Mouse (Mus musculus): ENCODE results near the gene Tram2.

- no peak for TF ChIP-seq EP300 (optimal IDR thresholded peaks at IDR 0.05)
- no peak for TF ChIP-seq CTCF (IDR thresholded peaks at IDR 0.05; ENCODE audit: low read depth)
These were observed 127.2 kb downstream of the Tram2 start for GRCm38 (mm10) chr1:20951799-20952198.
